Mouse (Mus musculus) frontal cortex, postnatal 25 days (tissue): ENCODE measurements at regions not wholly inside any gene's neighbourhood (a gene's known extent, or its start where the extent isn't known, plus 50 kb on each side); places are given as distances from the start of the nearest gene placed in this dataset.

Experiments
- DNase-seq, 2 experiments: peaks; one replicate each; pipeline ENCODE4 v3.0.0; 2022; ENCODE audit warnings: low spot score in 2 of 2

DNA sequence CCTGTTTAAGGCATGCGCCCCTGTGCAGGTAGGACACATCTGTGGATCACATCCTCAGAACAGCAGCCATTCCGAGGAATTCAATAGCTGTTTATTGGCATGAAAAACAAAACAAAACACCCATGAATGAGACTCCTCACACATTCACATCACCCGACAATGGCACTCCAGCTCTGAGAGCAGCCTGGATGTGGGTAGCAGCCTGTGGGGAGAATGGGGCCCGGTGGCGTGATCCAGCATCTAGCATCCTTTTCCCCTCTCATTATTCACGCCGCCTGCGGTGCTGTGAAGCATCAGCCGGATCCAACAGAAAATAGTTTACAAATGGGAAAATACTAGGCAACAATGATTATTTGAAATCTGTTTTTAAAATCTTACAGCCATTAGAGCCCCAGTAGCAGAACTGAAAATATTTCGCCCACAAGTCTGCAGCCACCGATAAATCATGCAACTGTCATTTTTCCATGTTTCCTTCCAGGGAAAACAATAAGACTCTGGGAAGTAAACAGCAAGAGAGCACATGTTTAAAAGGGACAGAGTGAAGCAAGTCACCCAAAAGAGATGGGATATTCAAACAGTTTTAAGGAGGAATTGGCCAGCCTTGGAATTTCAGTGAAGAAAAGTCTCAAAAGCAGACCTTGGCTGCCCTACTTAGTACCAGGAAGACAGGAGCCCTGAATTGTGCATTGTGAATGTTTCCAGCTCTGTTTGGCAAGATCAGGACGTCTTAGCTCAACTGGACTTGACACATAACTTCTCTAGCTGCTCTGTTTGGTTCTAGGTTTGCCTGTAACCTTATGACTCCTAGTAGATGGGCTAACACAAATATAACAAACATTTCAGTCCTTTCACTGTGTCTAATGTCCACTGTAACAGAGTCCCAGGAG is 50.2 kb upstream of the Arntl start:
- no peak for DNase-seq
